Mouse (Mus musculus): ENCODE measurements around the gene Mbtps2. TPM values are rescaled to one million over a fixed set of nuclear protein-coding genes. Genes with fewer than 3 reads are reported as not detected.
A peak's percentile ranks its signal among the peaks of the same experiment; 100 is the strongest.

Gene Mbtps2
- 10 to 100 TPM; 19.3 to 65.6 (median 44.3) TPM for total RNA-seq (2018; cell fraction: chromatin; rRNA removed)
- 10 to 100 TPM; 30.0 to 47.5 (median 38.1) TPM for total RNA-seq (2018; cell fraction: cytosol; rRNA removed)
- 10 to 100 TPM; 32.0 to 83.6 (median 49.0) TPM for total RNA-seq (2018; cell fraction: nucleus; rRNA removed)
- polyA plus RNA-seq (2018): 23.6 to 33.0 TPM (median 27.1 TPM) in 3 replicates

GRCm38 (mm10) chrX:157598186-157598996 lies at the start of gene Mbtps2:
Gene Mbtps2, minus strand, starts transcription at chrX:157598715.
- Histone ChIP-seq H3K79me2 (ENCODE audit: inconsistent target) (peaks cover 56% of the 10 kb centered on the region), H3K4me3 (ENCODE audit: inconsistent target) (peak within 1 kb of the TSS; percentile 37), H3K36me3 (ENCODE audit: inconsistent target) (no peaks in the 10 kb centered on the region), H3K27ac (peak within 1 kb of the TSS; percentile 65)
- WGBS (ENCODE audit: missing documents): 30% methylated on average over 23 of the region's 74 CpGs

DNA sequence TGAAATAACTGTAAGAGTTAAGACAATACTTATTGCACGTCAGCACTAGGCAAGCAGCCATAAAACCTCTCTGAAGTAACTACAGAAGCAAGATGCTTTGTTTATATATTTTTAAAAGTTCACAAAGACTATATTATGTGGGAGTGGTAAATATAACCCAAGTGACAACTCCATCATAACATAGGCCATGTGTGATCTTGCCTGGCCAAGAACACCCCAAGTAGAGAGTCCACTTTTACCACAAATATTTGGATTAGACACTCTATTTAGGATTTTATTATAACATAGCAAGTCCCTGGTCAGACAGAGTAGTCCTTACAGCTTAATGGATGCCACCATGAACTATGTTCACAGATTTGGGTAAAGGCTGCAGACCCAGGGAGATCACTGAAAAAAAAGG lies 47.9 kb upstream of the Mbtps2 start:
- H3K79me2 ChIP-seq (ENCODE audit: inconsistent target): no peaks in the 10 kb centered on the region
- H3K36me3 ChIP-seq (ENCODE audit: inconsistent target): no peaks in the 10 kb centered on the region
- H3K4me3 ChIP-seq (ENCODE audit: inconsistent target): no peak overlapping the region
- WGBS (ENCODE audit: missing documents): 80% methylated on average over 1 of the region's 1 CpGs
- no peak overlapping the region for H3K27ac ChIP-seq

DNA sequence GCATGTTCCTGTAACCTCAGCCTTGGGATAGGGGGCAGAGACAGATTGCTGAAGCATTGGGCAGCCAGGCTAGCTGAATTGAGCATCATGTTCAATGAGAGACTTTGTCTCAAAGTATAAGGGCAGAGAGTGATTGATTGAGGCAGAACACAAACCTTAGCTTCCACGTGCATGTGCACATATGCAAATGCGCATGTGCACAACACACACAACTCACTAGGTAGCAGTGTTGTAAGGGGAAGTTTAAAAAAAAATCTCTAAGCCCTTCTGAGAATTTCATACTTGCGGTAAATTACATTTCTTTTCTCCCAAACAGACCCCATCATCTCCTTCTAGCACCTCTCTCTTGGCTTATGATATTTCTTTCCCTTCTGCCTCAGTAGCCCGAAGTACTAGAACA lies 46.2 kb upstream of the Mbtps2 start:
- no peak overlapping the region for H3K4me3 ChIP-seq (ENCODE audit: inconsistent target)
- no peak overlapping the region for H3K27ac ChIP-seq
- WGBS (ENCODE audit: missing documents): 41% methylated on average over 4 of the region's 4 CpGs
- no peaks in the 10 kb centered on the region for H3K79me2 ChIP-seq (ENCODE audit: inconsistent target)
- H3K36me3 ChIP-seq (ENCODE audit: inconsistent target): no peaks in the 10 kb centered on the region

GRCm38 (mm10) chrX:157644300-157644699 lies 45.8 kb upstream of the Mbtps2 start:
- no peak overlapping the region for H3K27ac ChIP-seq
- H3K36me3 ChIP-seq (ENCODE audit: inconsistent target): no peaks in the 10 kb centered on the region
- 31% methylated on average over 3 of the region's 3 CpGs for WGBS (ENCODE audit: missing documents)
- H3K79me2 ChIP-seq (ENCODE audit: inconsistent target): no peaks in the 10 kb centered on the region
- H3K4me3 ChIP-seq (ENCODE audit: inconsistent target): no peak overlapping the region

DNA sequence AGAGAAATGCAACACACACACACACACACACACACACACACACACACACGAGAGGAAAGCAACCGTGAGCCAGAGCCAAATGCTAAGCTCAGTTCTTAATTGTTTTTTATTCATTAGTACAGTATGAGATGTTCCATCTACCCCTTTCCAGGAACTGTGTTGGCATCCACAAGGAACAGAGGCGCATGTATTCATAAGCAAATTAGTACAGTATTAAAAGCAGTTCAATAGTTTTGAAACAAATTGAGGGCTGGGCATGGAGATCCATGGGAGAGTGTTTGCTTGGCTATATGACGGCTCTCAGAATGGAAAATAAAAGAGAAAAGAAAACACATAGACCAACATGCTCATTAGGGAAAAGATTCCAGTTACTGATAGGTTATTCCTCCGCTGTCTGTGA lies 44.3 kb upstream of the Mbtps2 start:
- Histone ChIP-seq H3K4me3 (ENCODE audit: inconsistent target) (no peak overlapping the region), H3K79me2 (ENCODE audit: inconsistent target) (no peaks in the 10 kb centered on the region), H3K36me3 (ENCODE audit: inconsistent target) (no peaks in the 10 kb centered on the region), H3K27ac (no peak overlapping the region)
- 88% methylated on average over 4 of the region's 5 CpGs for WGBS (ENCODE audit: missing documents)

DNA sequence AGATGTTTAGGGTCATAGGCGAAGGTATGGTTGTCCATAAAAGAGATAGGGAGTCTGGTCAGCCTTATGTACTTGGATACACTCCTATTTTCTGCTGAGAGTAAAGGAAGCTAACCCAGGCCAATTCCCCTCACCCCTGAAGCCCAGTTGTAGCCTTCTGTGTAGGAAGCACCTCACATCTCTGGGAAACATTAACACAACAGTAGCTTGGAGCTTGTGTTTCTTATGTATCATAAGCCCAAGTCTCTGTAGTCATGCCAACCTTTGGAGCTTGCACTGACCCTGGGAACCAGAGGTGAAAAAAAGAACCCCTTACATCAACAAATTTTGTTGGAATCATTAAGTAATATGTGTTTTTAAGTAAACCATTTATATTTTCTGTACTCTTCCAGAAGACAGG lies 38.7 kb upstream of the Mbtps2 start:
- 60% methylated on average over 1 of the region's 1 CpGs for WGBS (ENCODE audit: missing documents)
- no peaks in the 10 kb centered on the region for H3K79me2 ChIP-seq (ENCODE audit: inconsistent target)
- no peaks in the 10 kb centered on the region for H3K36me3 ChIP-seq (ENCODE audit: inconsistent target)
- H3K27ac ChIP-seq: no peak overlapping the region
- no peak overlapping the region for H3K4me3 ChIP-seq (ENCODE audit: inconsistent target)

DNA sequence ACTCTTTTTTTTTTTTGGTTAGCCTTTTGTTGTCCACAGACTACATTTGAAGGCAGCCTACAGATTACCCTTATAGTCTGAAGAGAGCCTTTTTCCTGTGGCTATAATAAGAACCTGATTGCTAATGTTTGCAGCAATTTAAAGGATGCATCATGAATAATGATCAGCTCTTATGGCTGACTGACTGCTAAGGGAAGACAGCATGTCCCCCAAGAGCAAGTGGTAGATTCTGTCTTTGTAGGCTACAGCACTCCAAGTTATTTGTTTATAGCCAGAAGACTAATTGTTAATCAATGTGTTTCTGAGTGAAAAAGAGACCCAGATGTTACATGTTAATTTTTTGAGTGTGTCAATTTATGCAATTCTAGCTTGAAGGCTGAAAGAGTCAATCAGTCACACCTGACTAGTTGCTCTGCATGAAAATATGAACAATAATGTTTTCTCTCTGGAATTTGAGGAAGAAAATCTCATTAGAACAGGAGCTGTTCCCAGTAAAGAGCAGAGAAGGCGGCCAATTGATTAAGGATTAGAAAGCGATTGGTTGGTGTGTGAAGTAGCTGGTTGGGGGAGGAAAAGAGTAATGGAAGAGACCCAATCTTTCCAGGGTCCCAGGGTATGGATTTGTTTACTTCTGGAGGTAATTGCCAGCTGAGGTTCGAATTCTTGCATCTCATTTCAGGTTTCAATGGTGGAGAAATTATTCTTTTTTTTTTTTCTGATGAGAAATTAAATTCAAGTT lies 35.3 kb upstream of the Mbtps2 start:
- no peaks in the 10 kb centered on the region for H3K36me3 ChIP-seq (ENCODE audit: inconsistent target)
- H3K4me3 ChIP-seq (ENCODE audit: inconsistent target): no peak overlapping the region
- no peaks in the 10 kb centered on the region for H3K79me2 ChIP-seq (ENCODE audit: inconsistent target)
- 88% methylated on average over 3 of the region's 3 CpGs for WGBS (ENCODE audit: missing documents)
- no peak overlapping the region for H3K27ac ChIP-seq

- WGBS (ENCODE audit: missing documents): 53% methylated on average over 4 of the region's 4 CpGs
- no peaks in the 10 kb centered on the region for H3K36me3 ChIP-seq (ENCODE audit: inconsistent target)
- no peaks in the 10 kb centered on the region for H3K79me2 ChIP-seq (ENCODE audit: inconsistent target)
- no peak overlapping the region for H3K27ac ChIP-seq
- H3K4me3 ChIP-seq (ENCODE audit: inconsistent target): no peak overlapping the region
Measured at GRCm38 (mm10) chrX:157630341-157630740, 31.8 kb upstream of the Mbtps2 start.

DNA sequence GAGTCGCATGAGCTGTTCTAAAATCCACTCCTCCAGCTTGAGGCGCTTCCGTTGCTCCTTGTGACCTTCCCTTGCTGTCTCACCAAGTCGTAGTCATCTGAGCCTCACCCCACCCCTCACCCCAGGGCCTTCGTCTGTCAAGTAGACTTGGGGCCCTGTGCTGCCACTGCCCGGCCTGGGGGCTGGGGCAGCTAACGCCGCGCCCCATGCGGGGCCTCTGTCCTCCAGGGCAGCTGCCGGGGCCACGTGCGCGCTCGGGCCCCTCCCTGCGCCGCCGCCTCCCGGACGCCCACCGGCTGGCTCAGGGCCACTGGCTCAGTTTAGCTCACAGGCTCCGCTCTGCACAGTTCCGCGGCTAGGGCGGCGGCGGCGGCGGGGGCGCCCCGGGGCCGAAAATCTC lies 14.4 kb upstream of the Mbtps2 start:
- WGBS (ENCODE audit: missing documents): 44% methylated on average over 32 of the region's 32 CpGs

DNA sequence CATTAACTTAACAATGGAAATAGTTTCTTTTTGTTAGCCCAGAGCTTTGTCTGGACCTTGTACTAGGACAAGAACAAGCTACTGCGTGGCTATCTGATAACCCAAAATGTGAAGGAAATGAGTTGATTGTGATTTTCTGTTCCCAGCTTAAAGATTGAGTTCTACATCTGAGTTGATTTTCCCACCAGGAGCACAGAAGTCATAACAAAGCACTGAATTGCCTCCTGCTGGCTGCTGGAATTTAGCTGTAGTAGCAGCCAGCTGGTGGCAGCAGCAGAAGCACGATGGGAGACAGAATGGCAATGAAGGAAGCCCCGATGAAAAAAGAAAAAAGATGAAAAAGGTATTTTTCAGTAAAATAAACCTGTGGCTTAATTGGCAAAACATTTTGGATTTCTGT lies 2.9 kb upstream of the Mbtps2 start:
- Histone ChIP-seq H3K79me2 (ENCODE audit: inconsistent target) (peaks cover 26% of the 10 kb centered on the region), H3K27ac (no peak overlapping the region), H3K4me3 (ENCODE audit: inconsistent target) (no peak overlapping the region), H3K36me3 (ENCODE audit: inconsistent target) (no peaks in the 10 kb centered on the region)
- WGBS (ENCODE audit: missing documents): 24% methylated on average over 3 of the region's 3 CpGs

More for the DNA sequence above, 14.4 kb upstream of the Mbtps2 start:
- Histone ChIP-seq H3K4me3 (ENCODE audit: inconsistent target) (no peak overlapping the region), H3K27ac (no peak overlapping the region), H3K79me2 (ENCODE audit: inconsistent target) (no peaks in the 10 kb centered on the region), H3K36me3 (ENCODE audit: inconsistent target) (no peaks in the 10 kb centered on the region)

GRCm38 (mm10) chrX:157597585-157598185 lies 830 bp downstream of the Mbtps2 start:
- no peaks in the 10 kb centered on the region for H3K36me3 ChIP-seq (ENCODE audit: inconsistent target)
- peak overlapping the region; percentile 57 for H3K27ac ChIP-seq
- 13% methylated on average over 17 of the region's 17 CpGs for WGBS (ENCODE audit: missing documents)
- H3K4me3 ChIP-seq (ENCODE audit: inconsistent target): peak overlapping the region; percentile 37
- peaks cover 63% of the 10 kb centered on the region for H3K79me2 ChIP-seq (ENCODE audit: inconsistent target)

- H3K36me3 ChIP-seq (ENCODE audit: inconsistent target): no peaks in the 10 kb centered on the region
- 43% methylated on average over 5 of the region's 5 CpGs for whole genome bisulfite sequencing (ENCODE audit: missing documents)
- peaks cover 71% of the 10 kb centered on the region for H3K79me2 ChIP-seq (ENCODE audit: inconsistent target)
- H3K4me3 ChIP-seq (ENCODE audit: inconsistent target): peak overlapping the region; percentile 37; the same call in 1 of the 2 replicates
- H3K27ac ChIP-seq: peak overlapping the region; percentile 57
Measured at GRCm38 (mm10) chrX:157596802-157597201, 1.7 kb downstream of the Mbtps2 start.

DNA sequence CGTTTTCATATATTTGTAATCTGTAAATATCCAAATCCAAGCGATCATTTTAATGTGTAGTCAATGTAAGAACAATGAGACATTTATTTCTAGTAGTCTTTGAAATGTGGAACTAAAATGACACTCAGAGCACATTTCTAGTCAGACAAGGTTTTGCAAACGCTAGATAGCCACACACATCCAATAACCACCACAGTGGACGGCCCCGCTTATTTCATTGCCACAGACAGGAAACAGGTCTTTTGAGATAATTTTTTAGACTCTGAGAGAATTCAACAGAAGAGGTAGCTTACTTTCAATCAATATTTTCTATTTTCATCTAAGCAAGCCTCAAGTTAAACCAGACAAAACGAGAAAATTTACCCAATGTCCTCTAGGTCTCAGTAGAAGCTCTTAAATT lies 2.6 kb downstream of the Mbtps2 start:
- H3K27ac ChIP-seq: no peak overlapping the region
- no peak overlapping the region for H3K4me3 ChIP-seq (ENCODE audit: inconsistent target)
- H3K79me2 ChIP-seq (ENCODE audit: inconsistent target): peaks cover 75% of the 10 kb centered on the region
- WGBS (ENCODE audit: missing documents): 57% methylated on average over 6 of the region's 6 CpGs
- H3K36me3 ChIP-seq (ENCODE audit: inconsistent target): no peaks in the 10 kb centered on the region

- no peak overlapping the region for H3K4me3 ChIP-seq (ENCODE audit: inconsistent target)
- WGBS (ENCODE audit: missing documents): 82% methylated on average over 2 of the region's 2 CpGs
- peaks cover 66% of the 10 kb centered on the region for H3K79me2 ChIP-seq (ENCODE audit: inconsistent target)
- H3K27ac ChIP-seq: no peak overlapping the region
- no peaks in the 10 kb centered on the region for H3K36me3 ChIP-seq (ENCODE audit: inconsistent target)
Measured at GRCm38 (mm10) chrX:157594606-157595005, 3.9 kb downstream of the Mbtps2 start.

Measured in macrophage (primary cell).